Mouse (Mus musculus) lung, embryonic 14.5 days (tissue): Measurements from ENCODE around the gene Catsperg1. TPM values are rescaled to one million over a fixed set of nuclear protein-coding genes. Genes with fewer than 3 reads are reported as not detected.
A peak's percentile ranks its signal among the peaks of the same experiment; 100 is the strongest.
"Not testable (repeated sequence)": the region's sequence is repeated elsewhere in the genome, so short reads cannot be mapped to it uniquely, and the experiment has no call there.

Experiments
- ATAC-seq: fragments of 200-750 bp; cut with Nextera tagmentation; 2 replicates; pipeline ENCODE4 v1.8.0; 2017; ENCODE audit warnings: mild to moderate bottlenecking, moderate TSS enrichment, moderate library complexity; ENCODE audit not compliant: insufficient read depth
- DNase-seq: peaks from one replicate; pipeline ENCODE4 v3.0.0-alpha.2; 2015
- H3K27ac ChIP-seq: fragments of 300-500 bp; sonication (generic); 2 replicates; pipeline ENCODE4 v1.5.1; 2014; ENCODE audit warnings: low read depth, mild to moderate bottlenecking, moderate library complexity
- H3K27me3 ChIP-seq: fragments of 300-500 bp; sonication (generic); 2 replicates; pipeline ENCODE4 v1.6.1; 2014; ENCODE audit warnings: low read length, control low read depth; ENCODE audit not compliant: insufficient read depth
- H3K36me3 ChIP-seq: fragments of 300-500 bp; sonication (generic); 2 replicates; pipeline ENCODE4 v1.6.1; 2014; ENCODE audit warnings: control low read depth; ENCODE audit not compliant: insufficient read depth
- H3K4me1 ChIP-seq: fragments of 300-500 bp; sonication (generic); 2 replicates; pipeline ENCODE4 v1.6.1; 2014; ENCODE audit warnings: antibody characterized with exemption, control low read depth; ENCODE audit not compliant: insufficient read depth
- H3K4me2 ChIP-seq: fragments of 300-500 bp; sonication (generic); 2 replicates; pipeline ENCODE4 v1.6.1; 2014; ENCODE audit warnings: mild to moderate bottlenecking
- H3K4me3 ChIP-seq: fragments of 300-500 bp; sonication (generic); 2 replicates; pipeline ENCODE4 v1.5.1; 2014; ENCODE audit warnings: low read depth, low read length
- H3K9ac ChIP-seq: fragments of 300-500 bp; sonication (generic); 2 replicates; pipeline ENCODE4 v1.6.1; 2014
- H3K9me3 ChIP-seq: fragments of 300-500 bp; sonication (generic); 2 replicates; pipeline ENCODE4 v1.6.1; 2016; ENCODE audit warnings: low read depth, low read length, control low read depth
- CTCF ChIP-seq: IDR thresholded peaks from 2 replicates; pipeline ENCODE4 v1.5.1; 2016; ENCODE audit warnings: antibody characterized with exemption, low read depth
- WGBS: fragments of 180-500 bp; shearing (Covaris S2); extraction: QIAGEN DNeasy Blood & Tissue Kit; methylation state at CpG from one replicate; pipeline ENCODE4 v1.1.7; 2014; 5-methylcytosine and 5-hydroxymethylcytosine counted together
- polyA plus RNA-seq: library from polyadenylated mRNA; unstranded; fragments of >200 nt; fragmentation: Nextera tagmentation; extraction: Ambion mirVana; gene quantifications from 2 replicates; pipeline ENCODE4 v1.2.1, GENCODE M21; 2014

The Catsperg1 gene
- polyA plus RNA-seq, 1 experiment from 2014 or later, result 0.87 TPM

GRCm38 (mm10) chr7:29238019-29238967, 24.5 kb upstream of the Catsperg1 start, which contains the start of gene Yif1b:
Gene Yif1b, plus strand, starts transcription at chr7:29238329.
- WGBS, result under 1% methylated on average over 60 of the region's 60 CpGs
- 0 out of 2 replicates have a peak, but pooled peaks have one; percentile 11 for TF ChIP-seq CTCF
- DNase-seq (peak; percentile 100), ATAC-seq (peak; percentile 96)
- H3K4me1 ChIP-seq, result peaks cover 7% of the 10 kb centered on the region
- no peaks in the 10 kb centered on the region for H3K36me3 ChIP-seq
- H3K27me3 ChIP-seq, result no peaks in the 10 kb centered on the region
- H3K4me3 ChIP-seq, result peak within 1 kb of the TSS; percentile 69
- no peaks in the 10 kb centered on the region for H3K9me3 ChIP-seq
- peak within 1 kb of the TSS; percentile 91 for H3K27ac ChIP-seq
- peak within 1 kb of the TSS; percentile 72 for H3K4me2 ChIP-seq
- peak within 1 kb of the TSS; percentile 74 for H3K9ac ChIP-seq

GRCm38 (mm10) chr7:29237596-29237995, 23.8 kb upstream of the Catsperg1 start:
- H3K27me3 ChIP-seq, DNase-seq, H3K9me3 ChIP-seq, H3K4me1 ChIP-seq, H3K36me3 ChIP-seq: not testable (repeated sequence)
- Histone ChIP-seq H3K27ac (peak overlapping the region; percentile 91), H3K9ac (peak overlapping the region; percentile 52), H3K4me2 (peak overlapping the region; percentile 72), H3K4me3 (peak overlapping the region; percentile 69)
- 24% methylated on average over 6 of the region's 6 CpGs for WGBS
- ATAC-seq, result peak; percentile 3; the same call in 1 of the 2 replicates

- no peak overlapping the region for H3K9ac ChIP-seq
- ATAC-seq (no peak), DNase-seq (no peak)
- H3K4me2 ChIP-seq, result no peak overlapping the region
- H3K27ac ChIP-seq, result no peak overlapping the region
- H3K27me3 ChIP-seq, result peaks cover 10% of the 10 kb centered on the region
- TF ChIP-seq CTCF, result no peak
- 82% methylated on average over 4 of the region's 4 CpGs for WGBS
- H3K36me3 ChIP-seq, result no peaks in the 10 kb centered on the region
- H3K9me3 ChIP-seq, result no peaks in the 10 kb centered on the region
- no peak overlapping the region for H3K4me3 ChIP-seq
- H3K4me1 ChIP-seq, result peaks cover 7% of the 10 kb centered on the region
Measured at GRCm38 (mm10) chr7:29236593-29236992, 22.8 kb upstream of the Catsperg1 start.

- DNase-seq (no peak), ATAC-seq (no peak)
- peak; percentile 44 for TF ChIP-seq CTCF
- Histone ChIP-seq H3K27me3 (peaks cover 15% of the 10 kb centered on the region), H3K9me3 (no peaks in the 10 kb centered on the region), H3K27ac (no peak overlapping the region), H3K4me3 (no peak overlapping the region), H3K4me1 (peaks cover 7% of the 10 kb centered on the region), H3K4me2 (no peak overlapping the region), H3K9ac (no peak overlapping the region), H3K36me3 (no peaks in the 10 kb centered on the region)
- 71% methylated on average over 5 of the region's 5 CpGs for WGBS
Measured at GRCm38 (mm10) chr7:29234661-29235060, 20.8 kb upstream of the Catsperg1 start.

- no peak overlapping the region for H3K4me2 ChIP-seq
- no peaks in the 10 kb centered on the region; the same call in 1 of the 2 replicates for H3K4me1 ChIP-seq
- H3K27me3 ChIP-seq, result peaks cover 15% of the 10 kb centered on the region
- 52% methylated on average over 6 of the region's 6 CpGs for WGBS
- DNase-seq, result peak; percentile 76
- no peaks in the 10 kb centered on the region for H3K9me3 ChIP-seq
- no peak for ATAC-seq
- 0 out of 2 replicates have a peak overlapping the region, but pooled peaks have one; percentile 8 for H3K27ac ChIP-seq
- no peak for TF ChIP-seq CTCF
- H3K36me3 ChIP-seq, result no peaks in the 10 kb centered on the region
- H3K9ac ChIP-seq, result no peak overlapping the region
- H3K4me3 ChIP-seq, result no peak overlapping the region
Measured at GRCm38 (mm10) chr7:29233745-29234144, 19.9 kb upstream of the Catsperg1 start.

GRCm38 (mm10) chr7:29232247-29233013, 18.6 kb upstream of the Catsperg1 start, which contains the start of gene Kcnk6:
Gene Kcnk6, minus strand, starts transcription at chr7:29232515.
- no peaks in the 10 kb centered on the region for H3K9me3 ChIP-seq
- TF ChIP-seq CTCF, result no peak
- WGBS, result 1% methylated on average over 60 of the region's 62 CpGs
- peaks cover 15% of the 10 kb centered on the region for H3K27me3 ChIP-seq
- peak within 1 kb of the TSS; percentile 97 for H3K4me2 ChIP-seq
- H3K4me1 ChIP-seq, result no peaks in the 10 kb centered on the region
- ATAC-seq (0 out of 2 replicates have a peak, but pooled peaks have one; percentile 19), DNase-seq (peak; percentile 47)
- no peak within 1 kb of the TSS for H3K27ac ChIP-seq
- H3K9ac ChIP-seq, result peak within 1 kb of the TSS; percentile 71
- peak within 1 kb of the TSS; percentile 59 for H3K4me3 ChIP-seq
- H3K36me3 ChIP-seq, result no peaks in the 10 kb centered on the region
